Mouse (Mus musculus): ENCODE data around the gene Adora2b. TPM values are rescaled to one million over a fixed set of nuclear protein-coding genes. Genes with fewer than 3 reads are reported as not detected.

Gene Adora2b
- not detected for polyA plus RNA-seq (2017; shearing (Covaris generic))

DNA sequence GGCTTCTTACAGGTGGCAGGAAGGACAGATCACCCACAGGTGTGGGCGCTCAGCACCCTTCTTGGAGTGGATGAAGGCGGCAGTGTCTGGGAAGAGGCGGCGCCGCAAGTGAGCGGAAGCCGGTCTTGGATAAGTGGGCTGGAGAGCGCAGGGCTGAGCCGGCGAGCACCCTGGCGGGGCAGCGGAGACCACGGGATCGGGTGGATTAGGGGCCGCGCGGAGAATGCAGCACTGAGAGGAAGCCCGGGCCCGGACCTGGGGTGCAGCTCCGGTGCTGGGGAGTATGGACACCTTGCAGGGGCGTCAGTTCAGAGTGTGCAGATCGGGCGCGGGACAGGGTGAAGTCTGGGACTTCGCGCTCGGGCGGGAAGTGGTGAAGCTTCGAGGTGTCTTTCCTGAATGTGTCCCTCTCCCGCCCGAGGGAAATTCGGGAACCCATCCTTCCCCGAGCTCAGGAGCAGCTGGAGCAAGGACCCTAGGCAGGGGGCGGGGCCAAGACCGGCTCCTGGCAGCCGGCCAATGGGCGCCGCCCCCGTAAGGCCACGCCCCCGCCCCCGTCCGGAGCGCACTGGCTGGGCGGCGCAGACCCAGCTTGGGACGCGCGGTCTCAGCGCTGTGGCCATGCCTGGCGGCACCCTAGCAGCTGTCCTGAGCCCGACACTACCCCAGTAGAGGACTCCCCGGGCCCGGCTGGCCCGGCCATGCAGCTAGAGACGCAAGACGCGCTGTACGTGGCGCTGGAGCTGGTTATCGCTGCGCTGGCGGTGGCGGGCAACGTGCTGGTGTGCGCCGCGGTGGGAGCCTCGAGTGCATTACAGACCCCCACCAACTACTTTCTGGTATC, at the start of gene Adora2b:
Gene Adora2b (plus strand): TSS at position 584 of the 844 bp plus-strand sequence.

GRCm38 (mm10) chr11:62280675-62281600, 32.2 kb downstream of the Adora2b start, which contains the start of the genes Zswim7 and Ttc19:
Gene Zswim7 (minus strand): TSS chr11:62281375.
Gene Ttc19 (plus strand): TSS chr11:62281473.

Other genes starting within 250 kb of the Adora2b start
- gene Zswim7, start 32.4 kb downstream of the Adora2b start, polyA plus RNA-seq (2017; shearing (Covaris generic)) = 8.4 TPM
- 7.5 TPM for gene Ttc19, start 32.5 kb downstream of the Adora2b start, polyA plus RNA-seq (2017; shearing (Covaris generic))
- gene Pigl, start 209.5 kb downstream of the Adora2b start, polyA plus RNA-seq (2017; shearing (Covaris generic)) = 14.0 TPM
- 103 TPM for gene Ncor1, start 209.6 kb downstream of the Adora2b start, polyA plus RNA-seq (2017; shearing (Covaris generic))

Data from activated CD4-positive, CD25-positive, alpha-beta regulatory T cell, adult 9 weeks (primary cell).